Mouse (Mus musculus) heart, adult 11 months (tissue): ENCODE measurements at regions not wholly inside any gene's neighbourhood (a gene's known extent, or its start where the extent isn't known, plus 50 kb on each side); places are given as distances from the start of the nearest gene placed in this dataset.

Source experiments
- DNase-seq: peaks from one replicate; pipeline ENCODE4 v3.0.0; 2022

DNA sequence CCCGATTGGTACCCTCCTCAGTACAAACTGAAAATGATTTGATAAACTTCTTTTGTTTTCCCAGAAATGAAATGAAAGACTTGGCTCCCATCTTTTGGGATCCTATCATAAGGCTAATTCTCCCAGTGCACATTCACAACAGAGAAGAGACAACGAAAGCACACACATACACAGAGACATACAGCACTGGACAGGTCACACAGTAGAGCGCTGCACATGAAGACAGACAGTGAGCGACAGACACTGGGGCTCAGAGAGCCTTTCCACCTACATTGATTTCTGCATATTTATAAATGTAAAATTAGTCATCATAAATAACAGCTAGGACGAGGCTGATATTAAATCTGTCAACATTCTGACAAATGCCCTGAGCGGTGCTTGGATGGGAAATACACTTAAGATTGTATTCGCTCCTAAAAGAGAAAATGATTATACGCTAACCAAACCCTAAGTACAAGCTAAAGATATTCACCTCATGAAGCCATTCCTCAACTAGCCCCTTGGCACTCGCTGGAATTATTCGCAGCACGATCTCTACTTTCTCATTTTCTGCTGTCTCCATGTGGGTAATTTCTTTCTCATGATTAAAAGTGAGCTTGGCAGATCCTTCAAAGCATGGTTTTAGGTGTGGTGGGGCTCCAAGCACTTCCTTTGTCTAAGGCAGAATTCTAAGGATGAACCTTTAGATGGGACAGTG is 647.4 kb downstream of the Nedd1 start:
- DNase-seq = no peak

DNA sequence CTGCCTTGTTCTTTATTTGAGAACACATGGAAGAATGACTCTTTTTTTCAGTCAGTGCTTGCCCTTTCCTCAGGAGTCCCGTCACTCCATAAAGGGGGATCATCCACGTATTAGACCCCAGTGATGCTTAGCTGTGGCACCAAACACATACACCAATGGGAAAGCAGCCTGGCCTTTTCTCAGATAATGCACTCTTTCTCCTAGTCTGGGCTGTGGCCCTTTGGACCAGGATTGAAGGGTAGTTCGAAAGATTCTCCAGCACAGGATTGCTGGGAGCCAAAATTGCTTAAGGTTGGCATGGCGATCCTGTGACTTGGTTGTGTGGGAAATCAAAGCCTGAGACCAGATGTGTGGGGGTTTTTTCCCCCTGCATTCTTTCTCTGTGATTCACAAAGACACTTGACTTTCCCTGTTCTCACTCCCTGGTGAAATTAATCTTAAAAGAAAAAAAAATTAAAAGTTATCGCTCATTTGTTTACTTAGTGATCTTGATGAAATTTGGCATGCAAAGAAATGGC is 648.3 kb downstream of the Nedd1 start:
- no peak for DNase-seq

DNA sequence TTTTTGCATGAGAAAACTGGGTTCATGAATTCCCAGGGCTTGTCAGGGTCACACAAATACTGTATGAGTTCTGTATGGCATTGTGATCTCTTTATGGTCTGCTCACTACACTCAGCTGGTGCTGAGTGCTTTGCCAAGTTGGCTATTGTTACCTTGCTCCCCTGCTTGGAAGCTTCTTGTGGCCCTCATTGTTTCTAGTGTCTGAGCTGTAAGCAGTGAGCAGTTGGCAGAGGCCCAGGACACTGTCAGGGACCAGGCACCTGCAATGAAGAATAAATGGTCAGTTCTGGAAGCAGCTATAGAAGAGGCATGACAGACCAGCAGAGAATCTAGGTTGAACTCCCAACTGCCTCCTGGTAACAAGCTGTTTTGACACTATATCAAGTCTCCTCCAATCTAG is 677.4 kb downstream of the Nedd1 start:
- no peak for DNase-seq

DNA sequence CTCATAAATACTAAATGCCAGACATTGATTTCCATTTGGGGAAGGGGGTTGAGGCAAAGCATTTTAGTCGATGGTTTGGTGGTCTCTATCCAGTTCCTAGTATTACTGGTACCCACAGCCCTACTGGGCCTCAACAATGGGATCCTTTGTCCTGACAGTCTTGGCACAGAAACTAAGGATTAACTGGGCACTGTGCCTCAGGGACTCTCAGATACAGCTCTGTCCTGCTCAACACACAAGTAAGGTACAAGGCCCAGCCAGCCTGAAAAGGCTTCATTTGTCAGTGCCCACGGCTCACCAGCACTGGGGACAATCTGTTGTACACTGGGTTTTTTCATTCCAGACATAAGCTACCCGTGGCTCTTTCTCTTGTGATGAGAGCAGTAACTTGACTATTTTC is 686.0 kb downstream of the Nedd1 start:
- DNase-seq = peak; percentile 83

DNA sequence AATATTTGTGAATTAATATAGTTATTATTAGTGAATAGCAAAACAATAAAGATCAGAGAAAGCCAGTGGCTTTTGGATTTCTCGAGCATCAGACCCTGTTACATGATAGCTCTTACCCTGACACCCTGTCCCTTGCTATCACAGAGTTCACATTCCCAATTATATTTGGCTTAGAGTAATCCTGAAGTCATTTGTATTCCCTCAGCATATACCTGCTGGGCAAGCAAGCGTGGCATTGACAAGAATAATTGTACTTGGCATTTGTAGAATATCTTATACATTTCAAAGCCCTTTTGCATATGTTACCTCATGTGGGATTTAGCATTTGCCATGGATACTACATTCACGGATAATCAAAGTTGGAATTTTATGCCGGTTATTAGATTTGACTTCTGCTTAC is 692.0 kb downstream of the Nedd1 start:
- no peak for DNase-seq

DNA sequence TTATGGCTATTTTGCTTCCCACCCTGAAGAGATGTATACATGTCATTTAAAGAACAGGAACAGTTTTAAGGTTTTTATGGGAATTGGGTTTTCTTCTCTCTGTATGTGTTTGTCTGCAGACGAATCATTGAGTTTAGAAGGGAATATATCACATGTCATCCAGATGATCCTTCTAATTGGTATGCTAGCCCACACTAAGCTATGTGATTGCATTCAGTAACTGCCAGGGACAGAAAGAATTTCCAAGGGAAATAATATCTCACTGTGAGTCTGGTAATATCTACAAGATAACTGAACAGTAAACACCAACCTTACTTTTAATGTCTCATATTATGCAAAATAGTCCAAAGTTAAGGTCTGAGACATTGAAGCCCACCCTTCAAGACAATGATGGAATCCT is 698.0 kb downstream of the Nedd1 start:
- no peak for DNase-seq

DNA sequence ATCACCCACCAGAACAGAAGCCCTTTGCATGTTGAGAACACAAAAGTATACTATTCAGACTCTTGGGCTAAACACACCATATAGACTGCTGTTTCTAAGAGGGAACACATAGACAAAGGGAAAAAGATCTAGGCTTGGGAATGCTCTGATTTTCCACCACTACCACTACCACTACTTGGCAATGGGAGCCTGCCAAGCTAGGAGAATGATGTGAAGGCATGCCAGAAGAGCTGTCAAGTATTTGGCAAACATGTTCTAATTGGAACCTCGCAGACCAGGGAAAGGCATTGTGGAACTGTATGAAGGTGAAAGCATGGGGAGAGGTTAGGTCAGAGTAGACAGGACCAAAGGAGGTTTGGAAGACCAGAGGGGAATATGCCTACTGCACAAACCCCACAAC is 701.2 kb downstream of the Nedd1 start:
- no peak for DNase-seq

DNA sequence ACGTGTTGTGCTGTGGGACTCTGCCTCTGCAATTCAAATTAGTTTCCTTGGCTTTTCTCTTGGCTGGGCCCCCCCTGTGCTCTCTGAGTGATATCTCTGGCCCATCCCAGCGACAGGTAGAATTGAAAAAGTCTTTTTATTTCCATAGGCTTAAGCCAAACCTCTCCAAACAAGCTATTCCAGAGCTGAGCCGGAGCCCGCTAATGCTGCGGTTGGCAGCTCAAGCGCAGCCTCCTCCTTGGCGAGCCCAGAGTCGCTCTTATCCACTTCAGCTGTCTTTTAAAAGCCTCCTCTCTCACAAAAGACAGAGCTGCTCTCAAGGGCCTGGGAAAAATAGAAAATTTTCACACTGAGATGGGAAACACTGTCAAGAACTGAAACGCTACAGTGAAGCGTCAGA is 712.7 kb downstream of the Nedd1 start:
- DNase-seq = no peak

DNA sequence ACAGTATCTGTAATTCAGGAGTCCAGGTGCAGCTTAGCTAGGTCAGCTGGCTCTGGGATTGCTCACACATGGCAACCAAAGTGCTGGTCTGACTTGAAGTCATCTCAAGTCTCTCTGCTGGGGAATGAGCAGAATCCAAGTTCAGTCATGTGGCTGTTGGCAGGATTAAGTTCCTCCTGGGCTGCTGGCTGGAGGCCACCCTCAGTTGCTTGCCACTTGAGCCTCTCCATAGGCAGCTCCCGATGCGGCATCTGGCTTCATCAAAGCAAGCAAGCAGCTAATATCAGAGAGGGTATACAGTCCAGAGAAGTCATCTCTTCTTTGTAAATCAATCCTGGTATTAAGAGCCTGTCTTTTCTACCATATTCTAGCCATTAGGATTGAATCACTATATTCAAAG is 714.3 kb downstream of the Nedd1 start:
- no peak for DNase-seq

DNA sequence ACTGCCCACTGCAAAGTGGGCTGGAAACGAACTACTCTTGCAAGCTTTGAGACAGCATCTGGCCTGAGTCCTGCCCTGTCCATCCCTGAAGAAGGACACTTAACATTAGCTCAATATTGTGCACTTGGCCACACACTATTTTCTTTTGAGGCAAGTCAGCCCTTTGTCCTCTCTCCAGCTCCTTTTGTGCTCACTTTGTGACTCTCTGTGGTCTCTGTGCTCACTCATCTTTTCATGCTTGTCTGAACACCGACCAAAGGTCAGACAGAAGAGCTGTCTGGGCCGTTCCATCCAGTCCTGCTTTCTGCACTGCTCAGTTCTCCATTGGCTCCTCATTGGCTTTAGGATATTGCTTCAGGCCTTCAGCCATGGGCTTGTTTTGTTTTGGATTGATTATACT is 715.8 kb downstream of the Nedd1 start:
- DNase-seq = no peak

DNA sequence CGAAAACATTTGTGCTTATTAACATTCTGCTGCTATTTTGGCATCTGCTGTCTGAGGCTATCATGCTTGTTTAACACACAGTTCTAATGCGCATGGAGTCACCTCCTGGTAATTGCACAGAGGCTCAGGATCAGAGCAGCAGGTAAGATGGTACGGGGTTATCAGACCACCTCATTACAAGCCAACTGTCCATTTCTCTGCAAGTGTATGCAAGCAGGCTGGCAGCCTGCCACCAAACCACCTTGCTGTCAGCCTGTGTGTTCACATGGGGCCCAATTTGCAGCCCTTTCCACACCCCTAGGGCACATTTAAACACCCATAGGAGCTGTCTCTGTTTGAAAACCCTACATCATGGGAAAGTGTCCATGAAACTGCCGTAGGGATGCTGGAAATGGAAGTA is 731.2 kb downstream of the Nedd1 start:
- peak; percentile 41 for DNase-seq

DNA sequence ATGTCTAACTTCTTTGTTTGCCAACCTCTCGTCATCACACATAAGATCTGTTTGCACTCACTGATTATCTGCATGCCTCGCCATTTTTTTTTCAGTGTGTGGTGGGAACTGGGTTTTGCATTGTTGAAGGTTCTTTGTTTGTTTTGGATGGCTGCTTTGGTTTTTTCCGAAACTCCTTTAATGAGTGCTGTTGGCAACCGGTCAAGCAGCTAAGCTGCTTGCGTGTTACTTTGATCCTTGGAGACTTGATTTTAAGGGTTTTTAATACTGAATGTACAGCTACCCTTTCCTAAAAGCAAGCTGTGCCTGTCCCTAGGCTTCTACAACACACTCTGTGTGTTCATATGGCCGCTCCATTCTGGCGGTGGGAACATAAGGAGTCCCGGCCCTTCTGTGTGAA is 733.9 kb downstream of the Nedd1 start:
- peak; percentile 63 for DNase-seq

DNA sequence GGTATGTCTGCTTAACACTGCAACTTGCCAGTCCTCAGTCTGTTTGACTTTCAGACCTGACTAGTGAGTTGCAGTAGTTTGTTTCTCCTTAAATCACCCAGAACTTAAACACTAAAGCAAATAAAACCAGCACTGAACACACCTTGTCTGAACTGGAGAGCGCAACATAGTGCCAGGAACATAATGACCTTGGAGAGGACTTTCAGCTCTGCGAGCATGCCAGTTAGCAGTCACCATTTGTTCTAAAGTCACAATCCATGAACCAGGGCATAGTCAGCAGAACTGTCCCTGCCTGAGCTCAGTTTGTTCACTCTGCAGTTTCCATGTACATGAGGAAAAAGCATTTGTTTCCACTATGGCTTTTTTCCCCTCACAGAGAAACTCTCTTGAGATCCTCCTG is 742.4 kb downstream of the Nedd1 start:
- peak; percentile 71 for DNase-seq

DNA sequence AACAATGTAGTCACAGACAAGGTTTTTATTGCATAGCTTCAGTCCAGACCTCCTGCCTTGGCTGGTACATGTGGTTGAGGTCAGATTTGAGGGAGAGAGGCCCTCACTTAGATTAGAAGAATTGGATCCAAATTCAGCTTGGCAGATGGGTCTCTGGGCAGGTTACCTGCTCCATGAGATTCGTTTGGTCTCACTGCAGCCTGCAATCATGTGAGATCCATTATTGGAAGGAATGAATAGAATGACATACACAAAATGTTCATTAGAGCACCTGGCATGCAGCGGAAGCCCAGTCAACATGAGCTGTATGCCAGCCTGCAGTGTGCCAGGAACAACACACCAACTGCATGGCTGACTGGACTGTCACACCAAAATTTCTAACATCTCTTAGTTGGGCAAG is 750.3 kb downstream of the Nedd1 start:
- peak; percentile 73 for DNase-seq

DNA sequence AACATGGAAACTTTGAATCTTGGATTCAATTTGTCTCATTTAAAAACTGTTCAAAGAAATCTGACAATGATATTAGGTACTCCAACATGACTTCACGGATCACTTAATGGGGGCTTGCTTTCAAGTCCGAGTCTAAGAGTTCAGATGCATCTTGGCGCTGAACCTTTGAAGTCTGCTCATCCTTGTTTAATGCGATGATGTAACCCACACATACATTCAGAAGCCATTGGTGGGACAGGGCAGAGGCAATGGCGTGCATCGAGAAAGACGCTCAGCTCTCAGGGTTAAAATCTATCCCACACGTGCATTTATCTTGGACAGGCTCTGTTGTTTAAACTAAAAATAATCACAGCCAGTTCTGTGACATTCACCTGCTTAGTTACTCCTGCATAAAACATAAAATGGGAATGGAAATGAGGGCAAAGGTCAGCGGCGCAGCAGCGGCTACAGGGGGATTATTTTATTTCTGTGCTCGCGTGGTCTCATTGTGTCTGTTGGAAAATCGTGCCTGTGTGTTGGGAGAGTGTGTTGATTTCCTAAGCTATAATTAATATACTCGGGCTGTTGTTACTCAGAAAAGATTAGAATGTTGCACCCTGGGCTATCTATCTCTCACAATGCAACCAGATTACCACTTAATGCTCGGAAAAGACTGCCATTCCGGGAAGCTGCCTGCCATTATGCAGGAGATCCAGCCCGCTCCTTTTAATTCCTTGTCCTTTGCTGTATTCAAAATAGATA is 754.5 kb downstream of the Nedd1 start:
- DNase-seq = peak; percentile 57

DNA sequence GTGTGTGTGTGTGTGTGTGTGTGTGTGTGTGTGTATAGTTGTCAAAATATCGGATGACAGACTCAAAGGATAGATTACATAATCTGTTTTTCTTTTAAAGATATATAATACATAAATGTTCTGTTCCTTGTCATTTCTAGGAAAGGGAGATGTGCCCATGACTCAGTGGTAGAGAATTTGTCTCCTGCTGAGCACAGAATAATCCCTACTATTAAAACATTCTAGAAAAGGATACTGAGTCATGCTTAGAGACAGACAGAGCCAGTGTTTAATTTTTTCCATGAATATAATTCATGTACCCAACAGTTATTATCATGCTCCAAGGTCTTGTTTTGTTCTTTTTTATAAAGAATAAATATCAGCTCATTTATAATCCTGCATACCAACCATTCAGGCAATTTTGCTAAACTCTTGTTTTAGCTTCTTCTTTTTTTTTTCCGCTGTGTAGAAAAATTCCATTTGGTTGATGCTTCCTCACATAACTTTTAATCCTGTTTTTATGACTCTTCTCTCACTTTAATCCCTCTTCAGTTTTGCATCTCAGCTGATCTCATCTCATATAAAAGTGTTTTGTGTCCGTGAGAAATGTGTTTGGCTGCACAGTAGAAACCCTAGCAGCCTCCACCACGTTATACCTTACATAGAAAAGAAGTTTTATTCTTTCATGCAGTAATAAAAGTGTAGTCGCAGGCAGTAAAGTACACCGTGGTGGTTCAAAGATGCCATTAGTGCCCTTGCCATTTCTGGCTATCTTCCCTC is 762.3 kb downstream of the Nedd1 start:
- DNase-seq = no peak

DNA sequence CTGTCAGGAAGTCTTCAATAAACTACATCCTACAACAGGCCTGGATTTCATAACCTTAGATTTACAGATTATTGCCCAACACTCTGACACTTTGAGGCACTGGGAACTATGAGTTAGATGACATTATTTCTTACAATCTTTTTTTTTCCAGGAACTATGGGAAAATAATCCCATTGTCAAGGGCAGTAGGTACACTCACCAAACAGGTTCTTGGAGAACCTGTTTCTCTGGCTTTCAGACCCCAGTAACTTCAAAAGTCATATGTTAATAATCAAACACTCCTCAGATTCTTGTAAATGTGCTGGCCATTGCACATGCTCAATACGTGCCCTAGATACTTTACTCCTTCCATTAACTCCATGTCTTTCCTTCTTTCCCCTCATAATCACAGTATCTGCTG is 769.1 kb downstream of the Nedd1 start:
- DNase-seq = peak; percentile 12

DNA sequence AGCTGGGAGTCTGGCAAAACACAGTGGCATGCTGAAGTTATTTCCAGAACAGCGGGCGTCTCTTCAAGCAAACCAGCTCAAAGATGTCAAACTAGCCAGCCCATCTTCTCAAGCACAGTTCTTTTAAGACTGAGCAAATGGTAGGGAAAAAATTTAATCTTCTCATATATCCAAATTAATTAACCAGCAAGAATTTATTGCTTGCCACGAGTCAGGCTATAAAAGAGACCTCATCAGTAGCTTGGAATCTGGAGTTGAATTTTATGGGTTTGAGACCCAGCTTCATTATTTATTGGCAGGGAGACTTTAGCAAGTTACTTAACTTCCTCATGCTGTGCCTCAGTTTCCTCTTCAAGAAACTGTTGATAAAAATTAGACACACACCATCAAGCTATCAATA is 742.5 kb upstream of the Tmpo start:
- DNase-seq = no peak

DNA sequence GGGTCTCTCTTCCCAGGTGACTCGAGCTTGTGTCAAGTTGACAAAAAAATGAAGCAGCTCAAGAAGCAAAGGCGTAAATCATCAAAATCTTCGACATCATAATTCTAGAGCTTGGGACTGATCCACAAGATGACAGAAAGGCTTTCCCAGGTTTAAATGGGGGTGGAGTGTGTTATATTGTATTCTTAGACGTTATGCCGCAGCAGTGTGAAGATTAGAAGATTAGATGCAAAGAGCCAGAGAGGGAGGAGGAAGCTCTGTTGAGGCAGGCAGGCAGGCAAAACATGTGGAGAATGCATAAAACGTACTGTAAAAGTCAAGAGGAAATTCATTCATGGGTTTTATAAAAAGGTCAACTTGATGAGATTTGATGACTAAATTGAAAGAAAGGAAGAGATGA is 708.7 kb upstream of the Tmpo start:
- DNase-seq = no peak

DNA sequence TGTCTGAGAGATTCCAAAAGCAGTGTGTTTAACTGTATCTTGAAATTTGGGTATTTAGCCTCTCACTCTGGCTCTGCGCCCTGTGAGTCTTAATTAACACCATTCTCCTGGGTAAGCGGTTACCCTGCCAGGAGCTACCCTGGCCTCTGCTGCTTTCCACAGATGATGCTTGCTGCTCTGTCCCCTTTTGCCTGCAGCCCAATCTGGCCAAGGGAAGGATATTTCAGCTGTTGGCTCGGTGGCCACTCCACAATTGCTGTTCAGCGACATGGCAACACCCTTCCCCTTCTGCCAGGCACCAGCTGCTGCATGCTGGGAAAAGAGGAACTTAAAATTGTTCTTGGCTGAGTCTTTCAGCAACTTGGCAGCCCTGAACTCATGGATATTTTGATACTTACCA is 707.4 kb upstream of the Tmpo start:
- peak; percentile 92 for DNase-seq

DNA sequence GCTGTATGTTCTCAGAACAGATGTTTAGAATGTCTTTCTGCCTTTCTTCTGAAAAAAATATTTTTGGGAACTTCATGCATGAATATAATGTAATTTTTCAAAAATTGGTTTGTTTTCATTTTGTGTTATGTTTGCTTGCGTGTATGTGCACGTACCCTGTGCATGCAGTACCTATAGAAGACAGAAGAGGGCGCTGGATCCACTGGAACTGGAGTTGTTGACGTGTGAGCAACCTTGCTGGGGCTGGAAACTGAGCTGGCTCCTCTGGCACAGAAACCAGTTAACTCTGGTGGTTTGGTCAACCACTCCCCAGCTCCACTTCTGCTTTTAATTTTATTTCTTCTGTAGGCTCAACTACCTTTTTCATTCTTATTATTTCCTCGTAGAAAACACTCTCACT is 702.0 kb upstream of the Tmpo start:
- DNase-seq = no peak

DNA sequence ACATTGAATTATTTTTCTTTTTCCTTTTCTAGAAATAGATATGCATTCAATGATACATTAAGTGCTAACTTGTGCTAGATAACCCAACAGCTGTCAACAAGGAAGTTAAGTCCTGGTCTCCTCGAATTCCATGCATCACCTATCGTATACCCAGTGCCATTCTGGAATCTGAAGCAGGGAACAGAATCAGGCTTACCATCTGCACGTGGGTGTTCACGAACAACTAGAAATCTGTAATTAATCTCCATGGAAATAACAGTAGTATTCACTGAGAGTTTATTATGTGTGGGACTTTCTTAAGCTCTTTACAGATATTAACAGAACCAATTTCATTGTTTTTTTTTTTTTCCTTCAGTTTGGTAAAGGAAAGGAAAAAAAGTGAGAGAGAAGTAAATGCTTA is 701.4 kb upstream of the Tmpo start:
- no peak for DNase-seq

DNA sequence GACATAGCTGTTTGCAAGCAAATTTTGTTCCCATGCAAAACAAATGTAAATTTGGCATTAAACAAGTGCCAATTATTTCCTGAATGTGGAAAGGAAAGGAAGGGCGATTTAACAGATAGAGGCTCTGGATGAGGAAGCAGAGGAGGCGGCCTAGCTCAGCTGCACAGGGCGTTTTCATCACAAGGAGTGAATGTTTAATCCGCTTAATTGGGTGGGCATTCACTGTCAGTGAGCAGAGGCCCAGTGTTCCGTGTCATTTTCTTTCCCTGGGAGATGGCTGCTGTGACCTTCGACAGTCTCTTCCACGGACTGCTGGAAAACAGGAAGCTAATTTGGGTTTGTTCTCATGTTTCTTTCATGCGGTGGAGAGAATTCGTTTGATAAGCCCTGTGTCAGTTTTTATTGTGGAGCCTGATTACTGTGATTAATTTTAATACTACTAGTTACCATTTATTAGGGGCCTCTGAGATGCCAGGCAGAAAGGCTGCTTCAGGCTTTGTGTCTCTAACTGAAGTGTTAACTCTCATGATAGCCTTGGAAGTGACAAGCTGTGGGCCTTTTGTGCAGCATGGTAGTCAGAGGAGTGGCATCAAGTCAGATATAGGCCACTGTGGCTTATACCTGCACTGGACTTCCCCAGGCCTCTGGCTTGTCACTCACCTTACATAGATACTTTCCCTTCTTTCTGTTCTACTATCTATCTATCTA is 700.6 kb upstream of the Tmpo start:
- DNase-seq = no peak
